Mouse (Mus musculus) MEL (cell line): ENCODE measurements around the gene Them5.

Source experiments
- CTCF ChIP-seq, 3 experiments: IDR thresholded peaks in 2 of 3; conservative IDR thresholded peaks in 1 of 3; 2 replicates each; pipeline ENCODE4 v1.5.1; 2011 to 2012; ENCODE audit warnings: low read length in 3 of 3, low read depth in 2 of 3, mild to moderate bottlenecking in 2 of 3, improper control_type of control experiment in 1 of 3, inconsistent platforms in 1 of 3, mixed read lengths in 1 of 3, moderate library complexity in 1 of 3; ENCODE audit not compliant: control insufficient read depth in 1 of 3, insufficient read depth in 1 of 3, poor library complexity in 1 of 3, severe bottlenecking in 1 of 3
- POLR2A ChIP-seq, 2 experiments: IDR thresholded peaks; 2 replicates each; pipeline ENCODE4 v1.6.1; 2011 to 2012; ENCODE audit warnings: low read length in 2 of 2, mild to moderate bottlenecking in 2 of 2, control low read depth in 1 of 2, improper control_type of control experiment in 1 of 2, low read depth in 1 of 2, moderate library complexity in 1 of 2; ENCODE audit not compliant: control insufficient read depth in 1 of 2, insufficient read depth in 1 of 2, poor library complexity in 1 of 2
- UBTF ChIP-seq: IDR thresholded peaks from 2 replicates; pipeline ENCODE4 v1.6.1; 2012; ENCODE audit warnings: low read depth, mild to moderate bottlenecking, inconsistent platforms, low read length, improper control_type of control experiment, moderate library complexity, borderline replicate concordance; ENCODE audit not compliant: insufficient read depth
- USF1 ChIP-seq: IDR thresholded peaks from 2 replicates; pipeline ENCODE4 v1.6.1; 2014; ENCODE audit warnings: low read depth, mild to moderate bottlenecking, inconsistent platforms, low read length, improper control_type of control experiment, moderate library complexity

DNA sequence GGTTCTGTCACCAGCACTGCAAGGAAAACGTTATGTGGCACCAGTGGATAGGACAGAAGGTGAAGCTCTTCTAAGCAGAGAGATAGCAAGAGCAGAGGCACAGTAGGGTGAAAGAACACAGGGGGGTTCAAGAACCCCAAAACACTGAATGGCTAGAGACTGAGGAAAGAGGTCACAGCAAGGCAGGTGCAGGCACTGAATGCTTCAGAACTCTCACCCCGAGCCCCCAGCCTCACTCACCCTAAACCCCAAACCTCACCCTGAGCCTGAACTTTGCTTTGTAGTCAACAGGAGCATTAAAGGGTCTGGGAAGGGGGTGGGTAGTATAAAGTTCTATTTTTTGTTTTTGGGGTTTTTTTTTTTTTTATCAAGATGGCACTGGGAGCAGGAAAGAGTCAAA lies 6.2 kb downstream of the Them5 start:
- TF ChIP-seq CTCF (IDR thresholded peaks at IDR 0.05 in 2 of 3, conservative IDR thresholded peaks at IDR 0.05 in 1 of 3; ENCODE audit: control insufficient read depth in 1 of 3, insufficient read depth in 1 of 3, low read depth in 2 of 3, low read length in 3 of 3, poor library complexity in 1 of 3, severe bottlenecking in 1 of 3) (no peak), UBTF (no peak), POLR2A (IDR thresholded peaks at IDR 0.05; ENCODE audit: control insufficient read depth in 1 of 2, insufficient read depth in 1 of 2, low read depth in 1 of 2, low read length in 2 of 2, poor library complexity in 1 of 2) (no peak), USF1 (no peak)
